Mouse (Mus musculus): ENCODE measurements around the gene Gm1604a.
"Not testable (repeated sequence)": the region's sequence is repeated elsewhere in the genome, so short reads cannot be mapped to it uniquely, and the experiment has no call there.

DNA sequence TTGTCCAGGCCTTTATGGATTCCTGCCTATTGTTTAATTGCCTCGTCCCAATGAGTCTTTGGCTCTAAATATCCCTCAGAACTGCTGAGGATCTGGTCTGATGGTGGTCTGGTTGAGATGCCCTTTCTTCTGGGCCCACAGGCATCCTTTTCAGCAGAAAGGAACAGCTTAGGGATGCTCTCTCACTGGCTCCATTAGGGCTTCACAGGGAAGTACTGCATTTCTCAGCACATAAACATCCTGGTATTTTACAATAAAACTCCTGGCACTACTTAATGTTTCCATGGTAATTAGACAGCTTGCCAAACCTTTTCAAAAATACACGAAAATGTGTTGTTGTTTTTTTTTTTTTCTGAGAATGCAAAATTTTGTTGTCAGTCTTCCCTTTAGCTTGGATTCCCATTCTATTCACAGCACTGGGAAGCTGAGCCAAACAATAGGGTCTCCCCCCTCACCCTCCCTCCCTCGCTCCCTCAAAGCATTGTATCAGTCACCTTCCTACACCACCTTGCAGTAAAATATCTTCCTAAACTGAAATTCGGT lies 43.7 kb downstream of the Gm1604a start:
- TF ChIP-seq POLR2A (IDR thresholded peaks at IDR 0.05; ENCODE audit: low read depth, low read length); CTCF (IDR thresholded peaks at IDR 0.05; ENCODE audit: extremely low read depth, insufficient read depth, insufficient read length, insufficient replicate concordance): not testable (repeated sequence)

All from spleen, adult 2 months (tissue).